Mouse (Mus musculus) left cerebral cortex, postnatal 14 days (tissue): Measurements from ENCODE around the gene Cwc25. TPM values are rescaled to one million over a fixed set of nuclear protein-coding genes. Genes with fewer than 3 reads are reported as not detected.
A peak's percentile ranks its signal among the peaks of the same experiment; 100 is the strongest.
"Not testable (repeated sequence)": the region's sequence is repeated elsewhere in the genome, so short reads cannot be mapped to it uniquely, and the experiment has no call there.

Experiments
- DNase-seq, 2 experiments: peaks; one replicate each; pipeline ENCODE4 v3.0.0; 2021 to 2022; ENCODE audit warnings: low spot score in 2 of 2, mixed read lengths in 1 of 2
- intact Hi-C: fragments of 180-260 bp; cut with DNase I; formaldehyde crosslinking; loops from one replicate; pipeline ENCODE4 v1.15.1; 2025
- total RNA-seq, 2 experiments: library from RNA; stranded (reverse); gene quantifications; 2 replicates each; pipeline ENCODE4 v1.2.3; 2021

The Cwc25 gene
- total RNA-seq, 2 experiments from 2014 or later, result 20.3 to 21.3 TPM

- no peak for DNase-seq
Observed at GRCm38 (mm10) chr11:97711200-97711900, 55.0 kb downstream of the Cwc25 start.

GRCm38 (mm10) chr11:97710067-97710466 lies 56.3 kb downstream of the Cwc25 start:
- intact Hi-C loops, DNase-seq: not testable (repeated sequence)

More at GRCm38 (mm10) chr11:97711200-97711900, 55.0 kb downstream of the Cwc25 start:
- intact Hi-C loops, result no loop called here

- DNase-seq, result peak; percentile 100
- intact Hi-C loops, result loop anchor here (5.0 kb wide), 2 partner anchors 39 to 179 kb away; partner anchors contain the start of genes Fbxo47 and Pip4k2b
Observed at GRCm38 (mm10) chr11:97703039-97703826, 63.1 kb downstream of the Cwc25 start, which contains the start of gene Psmb3. TSS of gene Psmb3 (plus strand) at chr11:97703399.

- intact Hi-C loops, result loop anchor here (5.0 kb wide), 2 partner anchors 40 to 180 kb away; partner anchors contain the start of genes Fbxo47 and Pip4k2b
- DNase-seq, result peak; percentile 92 to 94
Observed at GRCm38 (mm10) chr11:97702393-97702745, 64.0 kb downstream of the Cwc25 start.

GRCm38 (mm10) chr11:97701581-97702392 lies 64.6 kb downstream of the Cwc25 start:
- no peak for DNase-seq
- intact Hi-C loops, result loop anchor here (5.0 kb wide), 2 partner anchors 41 to 181 kb away; partner anchors contain the start of genes Fbxo47 and Pip4k2b

- peak in 1 of 2 experiments; percentile 28 for DNase-seq
- intact Hi-C loops, result loop anchor here (5.0 kb wide), 2 partner anchors 41 to 181 kb away; partner anchors contain the start of genes Fbxo47 and Pip4k2b
Observed at GRCm38 (mm10) chr11:97700746-97701580, 65.4 kb downstream of the Cwc25 start.

- intact Hi-C loops, result loop anchor here (5.0 kb wide), 2 partner anchors 42 to 182 kb away; partner anchors contain the start of genes Fbxo47 and Pip4k2b
- DNase-seq, result peak; percentile 70 to 78
Observed at GRCm38 (mm10) chr11:97700003-97700745, 66.2 kb downstream of the Cwc25 start, which contains the start of gene Pcgf2. TSS of gene Pcgf2 (minus strand) at chr11:97700497.

GRCm38 (mm10) chr11:97699626-97700002 lies 66.7 kb downstream of the Cwc25 start:
- intact Hi-C loops, result loop anchor here (2.0 to 5.0 kb wide), 3 partner anchors 39 to 183 kb away; partner anchors contain the start of genes Fbxo47 and Pip4k2b
- peak; percentile 87 to 92 for DNase-seq

- intact Hi-C loops, result loop anchor here (2.0 kb wide), 1 partner anchor 38 kb away; no protein-coding TSS in a partner anchor
- DNase-seq, result peak; percentile 49 to 58
Observed at GRCm38 (mm10) chr11:97698741-97699611, 67.4 kb downstream of the Cwc25 start.

- intact Hi-C loops, result loop anchor here (2.0 kb wide), 1 partner anchor 37 kb away; no protein-coding TSS in a partner anchor
- DNase-seq, result no peak
Observed at GRCm38 (mm10) chr11:97697891-97698529, 68.3 kb downstream of the Cwc25 start.

- intact Hi-C loops, result no loop called here
- DNase-seq, result no peak
Observed at GRCm38 (mm10) chr11:97697199-97697890, 69.0 kb downstream of the Cwc25 start.

GRCm38 (mm10) chr11:97696669-97697068 lies 69.7 kb downstream of the Cwc25 start:
- DNase-seq, result no peak
- intact Hi-C loops, result no loop called here

- intact Hi-C loops, result no loop called here
- DNase-seq, result peak in 1 of 2 experiments; percentile 80
Observed at GRCm38 (mm10) chr11:97695712-97696401, 70.5 kb downstream of the Cwc25 start.
